Mouse (Mus musculus): ENCODE measurements around the gene Pafah2.

- TF ChIP-seq CTCF (conservative IDR thresholded peaks at IDR 0.05; ENCODE audit: insufficient read depth, insufficient read length, low read depth, low read length) (no peak), POLR2A (IDR thresholded peaks at IDR 0.05; ENCODE audit: low read depth, low read length) (no peak)
These were observed 38.7 kb upstream of the Pafah2 start for GRCm38 (mm10) chr4:134357461-134357771.

Measured in kidney, adult 2 months (tissue).